Mouse (Mus musculus) right cerebral cortex, postnatal 36 days (tissue): ENCODE measurements around the gene Dnajc6.

Source experiments
- DNase-seq, 2 experiments: peaks; one replicate each; pipeline ENCODE4 v3.0.0; 2022; ENCODE audit warnings: low spot score in 2 of 2, mixed read lengths in 1 of 2

Dnajc6 gene

DNA sequence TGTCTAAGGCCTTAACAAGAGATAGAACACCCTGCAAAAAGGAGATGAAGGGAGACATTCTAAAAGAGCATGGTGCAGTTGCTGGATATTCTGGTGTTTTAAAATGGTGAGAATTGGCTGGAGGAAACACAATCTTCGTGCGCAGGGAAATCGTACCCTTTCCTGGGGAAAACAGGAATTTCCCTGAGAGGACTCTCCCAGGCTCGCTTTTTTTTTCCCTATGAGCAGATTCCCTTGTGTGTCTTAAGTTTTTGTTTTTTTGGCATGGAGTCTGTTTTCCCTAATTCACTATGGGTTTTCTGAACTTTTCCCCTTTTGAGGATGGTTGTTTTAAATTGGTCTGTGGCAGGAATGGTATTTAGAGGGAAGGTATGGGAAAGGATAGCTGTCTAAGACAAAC, 192.8 kb downstream of the Dnajc6 start:
- DNase-seq: no peak

- no peak for DNase-seq
These were observed 193.2 kb downstream of the Dnajc6 start for GRCm38 (mm10) chr4:101689645-101690044.
